Mouse (Mus musculus) kidney, adult 18-20 months (tissue): ENCODE measurements around the gene Ccng2.

Experiments used
- DNase-seq: peaks from one replicate; pipeline ENCODE4 v3.0.0; 2021

Gene Ccng2

GRCm38 (mm10) chr5:93264136-93264700 is 2.8 kb upstream of the Ccng2 start:
- no peak for DNase-seq

- peak; percentile 43 for DNase-seq
Measured at GRCm38 (mm10) chr5:93265164-93265800, 1.8 kb upstream of the Ccng2 start.

- DNase-seq, result no peak
Measured at GRCm38 (mm10) chr5:93265801-93266580, 1.1 kb upstream of the Ccng2 start.

- DNase-seq, result peak; percentile 80
Measured at GRCm38 (mm10) chr5:93267851-93268606, 972 bp downstream of the Ccng2 start.

GRCm38 (mm10) chr5:93270095-93270494 is 3.0 kb downstream of the Ccng2 start:
- DNase-seq, result no peak

GRCm38 (mm10) chr5:93270721-93271120 is 3.7 kb downstream of the Ccng2 start:
- no peak for DNase-seq

- DNase-seq, result peak; percentile 43
Measured at GRCm38 (mm10) chr5:93282446-93283107, 15.5 kb downstream of the Ccng2 start.

GRCm38 (mm10) chr5:93283109-93283508 is 16.1 kb downstream of the Ccng2 start:
- DNase-seq, result no peak

- no peak for DNase-seq
Measured at GRCm38 (mm10) chr5:93288553-93288952, 21.5 kb downstream of the Ccng2 start.

GRCm38 (mm10) chr5:93290282-93290681 is 23.2 kb downstream of the Ccng2 start:
- no peak for DNase-seq

- peak; percentile 66 for DNase-seq
Measured at GRCm38 (mm10) chr5:93296341-93296746, 29.3 kb downstream of the Ccng2 start.

GRCm38 (mm10) chr5:93296754-93297153 is 29.7 kb downstream of the Ccng2 start:
- no peak for DNase-seq

- no peak for DNase-seq
Measured at GRCm38 (mm10) chr5:93297311-93297710, 30.3 kb downstream of the Ccng2 start.

GRCm38 (mm10) chr5:93305126-93305830 is 38.2 kb downstream of the Ccng2 start:
- no peak for DNase-seq

- DNase-seq, result no peak
Measured at GRCm38 (mm10) chr5:93308909-93309308, 41.9 kb downstream of the Ccng2 start.

- DNase-seq, result peak; percentile 14
Measured at GRCm38 (mm10) chr5:93323320-93324001, 56.4 kb downstream of the Ccng2 start.
